ENCODE assay signal across 27 mouse cellular contexts in genomic region chr4:63699749-63700148, GRCm38 (mm10). TPM values are rescaled to one million over a fixed set of nuclear protein-coding genes. Genes with fewer than 3 reads are reported as not detected.
DNase-seq lines count a peak whose midpoint lies in the region; ATAC-seq lines count a peak whose summit lies in the region.
"Had no signal": no experiment of that assay in that cellular context is flagged by ENCODE, and none has a peak within 500 bp of the region (broad histone marks: within the 10 kb centered on the region; RNA-seq: fewer than 3 reads in every experiment).

No protein-coding gene starts in this region.

- no peaks in the 10 kb centered on the region for H3K36me3 ChIP-seq in heart, embryonic 10.5 days
- H3K36me3 ChIP-seq in forebrain, embryonic 16.5 days (ENCODE audit: control insufficient read depth, insufficient read depth), result no peaks in the 10 kb centered on the region
- H3K36me3 ChIP-seq: G1E had no signal

- H3K9me3 ChIP-seq in heart, embryonic 10.5 days, result no peaks in the 10 kb centered on the region
- H3K9me3 ChIP-seq in forebrain, embryonic 16.5 days (ENCODE audit: control insufficient read depth, low read length), result no peaks in the 10 kb centered on the region

- H3K4me3 ChIP-seq in heart, embryonic 10.5 days, result no peak overlapping the region
- no peak overlapping the region for H3K4me3 ChIP-seq in forebrain, embryonic 16.5 days (replicated peaks; ENCODE audit: low read length)

- no peak overlapping the region for H3K27ac ChIP-seq in heart, embryonic 10.5 days
- no peak overlapping the region for H3K27ac ChIP-seq in forebrain, embryonic 16.5 days (ENCODE audit: low read length)

- ATAC-seq in granulocyte monocyte progenitor cell, adult 5-6 weeks (replicated peaks; ENCODE audit: poor library complexity, severe bottlenecking), result peak; percentile 63
- ATAC-seq in megakaryocyte progenitor cell, adult 5-6 weeks (replicated peaks; ENCODE audit: poor library complexity), result peak; percentile 44; the same call in 1 of the 2 replicates
- no peak for ATAC-seq in forebrain, embryonic 16.5 days
- ATAC-seq: activated CD4-positive, CD25-positive, alpha-beta regulatory T cell, adult 4 months; CD4-positive, CD25-positive, alpha-beta regulatory T cell, adult 4 months; Patski had no signal

- WGBS in heart, embryonic 10.5 days, result 62% methylated on average over 3 of the region's 3 CpGs
- WGBS in forebrain, embryonic 16.5 days, result 48% methylated on average over 3 of the region's 3 CpGs

- no peaks in the 10 kb centered on the region for H3K27me3 ChIP-seq in heart, embryonic 10.5 days (ENCODE audit: insufficient read depth, poor library complexity, severe bottlenecking)
- no peaks in the 10 kb centered on the region for H3K27me3 ChIP-seq in forebrain, embryonic 16.5 days (replicated peaks; ENCODE audit: control insufficient read depth, insufficient read depth, low read length)
- H3K27me3 ChIP-seq: CH12.LX, Patski had no signal

- H3K4me1 ChIP-seq in heart, embryonic 10.5 days, result no peaks in the 10 kb centered on the region
- no peaks in the 10 kb centered on the region for H3K4me1 ChIP-seq in forebrain, embryonic 16.5 days (replicated peaks; ENCODE audit: control insufficient read depth, insufficient read depth, low read length)

- H3K4me2 ChIP-seq in forebrain, embryonic 16.5 days (ENCODE audit: low read length), result no peak overlapping the region

- no peak overlapping the region for H3K9ac ChIP-seq in forebrain, embryonic 16.5 days (replicated peaks; ENCODE audit: low read depth, low read length)

- intact Hi-C loops in left cerebral cortex, postnatal 25 days (cut with DNase I), result no loop called here

- peak; percentile 61 for DNase-seq in heart, adult 11 months
- DNase-seq in heart, embryonic 10.5 days (ENCODE audit: low spot score), result no peak
- DNase-seq in left cerebral cortex, postnatal 25 days (ENCODE audit: low spot score in 2 of 2), result no peak
- DNase-seq: adrenal gland, adult 2 months; adrenal gland, adult 8-10 months; adrenal gland, postnatal 10 days; adrenal gland, postnatal 14 days; adrenal gland, postnatal 25 days; adrenal gland, postnatal 36 days; B cell, adult 2 months; cerebellum, adult 11 months; cerebellum, adult 11-12 months; cerebellum, adult 18-20 months had no signal

RNA-seq across cellular contexts. Expression of gene Gm11214, which starts 36.6 kb away (rescaled TPM):
- polyA plus RNA-seq in heart, embryonic 10.5 days (2016; fragmentation: Nextera tagmentation; extraction: Ambion mirVana), result not detected in 2 replicates
- not detected in 2 replicates for total RNA-seq in granulocyte monocyte progenitor cell, adult 5-6 weeks (2014; fragmentation: Nextera tagmentation)
- total RNA-seq in granulocyte monocyte progenitor cell, adult 5-6 weeks (2017), result not detected in 2 replicates
- total RNA-seq in megakaryocyte progenitor cell, adult 5-6 weeks (2015), result not detected in 2 replicates
- total RNA-seq in megakaryocyte progenitor cell, adult 5-6 weeks (2017), result not detected in 2 replicates
- polyA plus RNA-seq in forebrain, embryonic 16.5 days (2015; fragmentation: Nextera tagmentation; extraction: Ambion mirVana), result not detected in 2 replicates
- not detected for total RNA-seq in left cerebral cortex, postnatal 25 days (2021)
- total RNA-seq: adrenal gland, adult 18-20 months; adrenal gland, adult 2 months; adrenal gland, adult 8-10 months; adrenal gland, postnatal 10 days; adrenal gland, postnatal 14 days; adrenal gland, postnatal 25 days; adrenal gland, postnatal 36 days; adrenal gland, postnatal 4 days; CH12.LX; ES-E14; G1E; MEL had no signal
- polyA plus RNA-seq: activated CD4-positive, CD25-positive, alpha-beta regulatory T cell, adult 4 months; adrenal gland, adult 2 months; brain, embryonic 14.5 days; C2C12; G1E; Patski had no signal

RNA-seq across cellular contexts. Expression of gene Tnfsf15, which starts 45.2 kb away (rescaled TPM):
- polyA plus RNA-seq in heart, embryonic 10.5 days (2016; fragmentation: Nextera tagmentation; extraction: Ambion mirVana), result 0.14 and 0.19 TPM in 2 replicates
- 0.26 and 1.2 TPM in 2 replicates for total RNA-seq in granulocyte monocyte progenitor cell, adult 5-6 weeks (2014; fragmentation: Nextera tagmentation)
- 0.88 TPM in 1 of 2 replicates, not detected in the other for total RNA-seq in granulocyte monocyte progenitor cell, adult 5-6 weeks (2017)
- 0.32 TPM in 1 of 2 replicates, not detected in the other for total RNA-seq in megakaryocyte progenitor cell, adult 5-6 weeks (2015)
- total RNA-seq in megakaryocyte progenitor cell, adult 5-6 weeks (2017), result 0.21 and 0.78 TPM in 2 replicates
- polyA plus RNA-seq in forebrain, embryonic 16.5 days (2015; fragmentation: Nextera tagmentation; extraction: Ambion mirVana), result not detected in 2 replicates
- total RNA-seq in left cerebral cortex, postnatal 25 days (2021), result under 1 TPM; 0.09 to 0.11 TPM
- total RNA-seq: MEL had no signal
- polyA plus RNA-seq: adrenal gland, adult 2 months; G1E had no signal
